Mouse (Mus musculus): ENCODE results near the gene Farp1. TPM values are rescaled to one million over a fixed set of nuclear protein-coding genes. Genes with fewer than 3 reads are reported as not detected.

Farp1 gene
- polyA plus RNA-seq, 1 experiment from 2014 or later: 3.7 TPM

DNA sequence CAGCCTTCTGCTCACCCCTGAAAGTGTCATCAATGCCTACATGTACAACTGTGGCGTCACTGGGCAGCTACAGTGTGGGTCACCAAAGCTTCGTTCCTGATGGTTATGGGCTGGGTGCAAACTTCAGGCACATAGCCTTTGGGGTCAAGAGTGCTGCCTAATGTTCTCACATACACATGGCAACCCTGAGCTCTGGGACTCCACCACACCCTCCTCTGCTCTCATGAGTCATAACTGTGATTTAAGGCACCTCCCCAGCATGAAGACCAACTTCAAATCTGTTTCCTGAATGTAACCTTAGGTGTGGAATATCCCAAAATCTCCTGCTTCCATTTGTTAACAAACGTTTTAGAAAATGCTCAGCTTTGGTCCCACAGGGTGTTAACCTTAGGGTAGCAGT lies 257.4 kb downstream of the Farp1 start:
- no peaks in the 10 kb centered on the region for H3K9me3 ChIP-seq (replicated peaks; ENCODE audit: control insufficient read depth, low read length)
- H3K4me3 ChIP-seq (ENCODE audit: low read depth, low read length): no peak overlapping the region
- no peak overlapping the region for H3K9ac ChIP-seq (ENCODE audit: low read depth, low read length)
- no peak overlapping the region for H3K27ac ChIP-seq (ENCODE audit: low read length)
- no peaks in the 10 kb centered on the region for H3K4me1 ChIP-seq (ENCODE audit: control insufficient read depth, low read depth, low read length)
- peaks cover 63% of the 10 kb centered on the region for H3K36me3 ChIP-seq (ENCODE audit: control insufficient read depth, insufficient read depth)
- H3K4me2 ChIP-seq (ENCODE audit: low read depth, low read length): no peak overlapping the region
- WGBS (ENCODE audit: insufficient replicate concordance): 76% methylated on average over 3 of the region's 3 CpGs
- no peak for ATAC-seq (ENCODE audit: low read depth)
- H3K27me3 ChIP-seq (ENCODE audit: control insufficient read depth, insufficient read depth, low read depth, low read length): no peaks in the 10 kb centered on the region

DNA sequence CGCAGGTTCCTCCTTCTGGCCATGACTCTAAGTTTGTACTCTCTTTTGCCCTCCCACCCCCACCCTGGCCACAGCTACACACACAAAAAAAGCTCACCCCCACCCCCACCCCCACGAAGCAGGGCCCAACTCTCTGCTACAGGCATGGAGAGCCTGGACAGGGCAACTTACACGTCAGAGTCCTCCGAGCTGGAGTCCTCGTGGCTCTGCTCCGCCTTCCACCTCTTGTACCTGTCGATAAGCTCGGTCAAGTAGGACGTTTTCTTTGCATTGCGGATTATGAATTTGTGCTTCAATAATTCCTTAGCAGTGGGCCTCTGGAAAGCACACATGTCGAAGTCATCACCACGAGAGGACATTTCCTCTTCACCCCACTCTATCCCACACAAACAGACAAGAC lies 259.5 kb downstream of the Farp1 start:
- Histone ChIP-seq H3K4me3 (ENCODE audit: low read depth, low read length) (no peak overlapping the region), H3K9ac (ENCODE audit: low read depth, low read length) (no peak overlapping the region), H3K4me1 (ENCODE audit: control insufficient read depth, low read depth, low read length) (peaks cover 3% of the 10 kb centered on the region), H3K27me3 (ENCODE audit: control insufficient read depth, insufficient read depth, low read depth, low read length) (no peaks in the 10 kb centered on the region), H3K27ac (ENCODE audit: low read length) (no peak overlapping the region), H3K9me3 (replicated peaks; ENCODE audit: control insufficient read depth, low read length) (no peaks in the 10 kb centered on the region), H3K4me2 (ENCODE audit: low read depth, low read length) (no peak overlapping the region), H3K36me3 (ENCODE audit: control insufficient read depth, insufficient read depth) (peaks cover 53% of the 10 kb centered on the region)
- 82% methylated on average over 12 of the region's 12 CpGs for WGBS (ENCODE audit: insufficient replicate concordance)
- ATAC-seq (ENCODE audit: low read depth): no peak

DNA sequence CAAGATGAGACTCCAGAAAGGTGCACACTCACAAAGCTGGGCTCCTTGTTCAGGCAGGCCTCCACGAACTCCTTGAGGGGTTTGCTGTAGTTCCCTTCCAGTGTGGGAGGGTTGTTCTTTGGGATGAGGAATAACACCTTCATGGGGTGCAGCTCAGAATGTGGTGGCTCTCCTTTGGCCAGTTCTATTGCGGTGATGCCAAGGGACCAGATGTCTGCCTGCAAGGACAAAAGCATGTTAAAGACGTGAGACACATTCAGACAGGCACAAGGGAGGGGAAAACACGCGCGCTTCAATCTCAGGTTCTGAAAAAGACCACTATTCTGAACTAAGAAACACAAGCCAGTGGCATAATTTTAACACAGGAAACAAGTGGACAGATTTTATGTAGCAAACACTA lies 262.1 kb downstream of the Farp1 start:
- Histone ChIP-seq H3K36me3 (ENCODE audit: control insufficient read depth, insufficient read depth) (peaks cover 40% of the 10 kb centered on the region), H3K9me3 (replicated peaks; ENCODE audit: control insufficient read depth, low read length) (no peaks in the 10 kb centered on the region), H3K4me2 (ENCODE audit: low read depth, low read length) (no peak overlapping the region), H3K4me1 (ENCODE audit: control insufficient read depth, low read depth, low read length) (peaks cover 3% of the 10 kb centered on the region), H3K27me3 (ENCODE audit: control insufficient read depth, insufficient read depth, low read depth, low read length) (no peaks in the 10 kb centered on the region), H3K27ac (ENCODE audit: low read length) (no peak overlapping the region), H3K4me3 (ENCODE audit: low read depth, low read length) (no peak overlapping the region), H3K9ac (ENCODE audit: low read depth, low read length) (no peak overlapping the region)
- WGBS (ENCODE audit: insufficient replicate concordance): 91% methylated on average over 6 of the region's 6 CpGs
- ATAC-seq (ENCODE audit: low read depth): no peak

DNA sequence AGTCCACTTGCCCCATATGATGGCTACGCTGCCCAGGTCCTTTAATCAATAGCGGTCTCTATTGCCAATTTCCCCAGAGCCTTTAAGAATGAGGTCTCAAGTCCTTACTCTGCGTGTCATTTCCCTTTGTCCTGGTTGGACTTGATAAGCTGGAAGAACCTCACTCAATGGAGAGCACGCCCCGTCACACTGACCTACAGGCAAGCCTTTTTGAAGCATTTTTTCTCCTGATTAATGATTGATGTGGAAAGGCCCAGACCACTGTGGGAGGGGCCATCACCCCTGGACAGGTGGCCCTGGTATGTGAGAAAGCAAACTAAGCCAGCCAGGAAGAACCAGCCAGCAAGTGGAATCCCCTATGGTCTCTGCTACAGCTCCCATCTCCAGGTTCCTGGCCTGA lies 263.5 kb downstream of the Farp1 start:
- H3K27ac ChIP-seq (ENCODE audit: low read length): peak overlapping the region; percentile 15; the same call in 1 of the 2 replicates
- ATAC-seq (ENCODE audit: low read depth): peak; percentile 83
- no peak overlapping the region for H3K9ac ChIP-seq (ENCODE audit: low read depth, low read length)
- H3K36me3 ChIP-seq (ENCODE audit: control insufficient read depth, insufficient read depth): peaks cover 32% of the 10 kb centered on the region
- peaks cover 3% of the 10 kb centered on the region for H3K4me1 ChIP-seq (ENCODE audit: control insufficient read depth, low read depth, low read length)
- no peaks in the 10 kb centered on the region for H3K9me3 ChIP-seq (replicated peaks; ENCODE audit: control insufficient read depth, low read length)
- WGBS (ENCODE audit: insufficient replicate concordance): 65% methylated on average over 5 of the region's 5 CpGs
- H3K4me2 ChIP-seq (ENCODE audit: low read depth, low read length): no peak overlapping the region
- no peak overlapping the region for H3K4me3 ChIP-seq (ENCODE audit: low read depth, low read length)
- no peaks in the 10 kb centered on the region for H3K27me3 ChIP-seq (ENCODE audit: control insufficient read depth, insufficient read depth, low read depth, low read length)

DNA sequence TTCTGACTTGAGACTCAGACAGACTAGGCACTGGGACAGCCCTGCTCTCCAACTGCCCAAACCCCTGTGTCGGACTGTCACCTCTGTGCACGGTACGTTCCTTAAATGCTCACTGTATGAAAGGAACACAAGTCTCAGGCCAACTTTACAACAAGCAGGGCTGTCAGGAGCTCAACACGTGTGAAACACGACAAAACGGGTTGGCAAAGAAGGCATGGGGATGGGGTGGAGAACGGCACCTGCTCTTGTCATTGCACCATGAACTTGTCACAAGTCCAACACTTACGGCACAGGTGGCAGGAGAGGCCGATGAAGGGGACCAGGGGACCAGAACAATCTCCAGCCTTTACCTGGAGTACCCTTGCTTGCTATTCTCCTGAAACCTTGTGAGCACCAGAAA lies 264.1 kb downstream of the Farp1 start:
- H3K27ac ChIP-seq (ENCODE audit: low read length): peak overlapping the region; percentile 21; the same call in 1 of the 2 replicates
- H3K4me1 ChIP-seq (ENCODE audit: control insufficient read depth, low read depth, low read length): peaks cover 3% of the 10 kb centered on the region
- H3K9me3 ChIP-seq (replicated peaks; ENCODE audit: control insufficient read depth, low read length): no peaks in the 10 kb centered on the region
- H3K4me3 ChIP-seq (ENCODE audit: low read depth, low read length): no peak overlapping the region
- no peak overlapping the region for H3K4me2 ChIP-seq (ENCODE audit: low read depth, low read length)
- WGBS (ENCODE audit: insufficient replicate concordance): 82% methylated on average over 9 of the region's 9 CpGs
- H3K9ac ChIP-seq (ENCODE audit: low read depth, low read length): no peak overlapping the region
- peaks cover 26% of the 10 kb centered on the region for H3K36me3 ChIP-seq (ENCODE audit: control insufficient read depth, insufficient read depth)
- H3K27me3 ChIP-seq (ENCODE audit: control insufficient read depth, insufficient read depth, low read depth, low read length): no peaks in the 10 kb centered on the region
- no peak for ATAC-seq (ENCODE audit: low read depth)

DNA sequence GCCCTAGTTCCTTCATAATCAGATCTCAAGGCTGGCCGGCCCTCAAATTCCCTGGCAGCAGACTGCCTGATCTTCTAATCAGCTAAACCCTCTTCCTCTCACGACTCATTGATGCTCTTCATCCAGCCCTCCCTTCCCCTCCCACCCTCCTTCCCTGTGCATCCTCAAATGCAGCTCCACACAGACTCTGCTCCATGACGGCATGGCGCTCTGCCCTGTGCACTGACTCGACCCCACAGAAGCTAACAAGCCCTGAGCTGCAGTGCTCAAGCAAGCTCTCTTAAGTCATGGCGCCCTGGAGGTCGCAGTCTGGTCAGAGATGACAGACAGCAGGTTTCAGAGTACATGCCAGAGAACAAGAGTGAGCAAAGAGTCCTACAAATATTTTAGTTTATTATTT lies 269.5 kb downstream of the Farp1 start:
- Histone ChIP-seq H3K4me2 (ENCODE audit: low read depth, low read length) (no peak overlapping the region), H3K36me3 (ENCODE audit: control insufficient read depth, insufficient read depth) (peaks cover 9% of the 10 kb centered on the region), H3K9me3 (replicated peaks; ENCODE audit: control insufficient read depth, low read length) (no peaks in the 10 kb centered on the region), H3K4me1 (ENCODE audit: control insufficient read depth, low read depth, low read length) (peaks cover 4% of the 10 kb centered on the region), H3K27me3 (ENCODE audit: control insufficient read depth, insufficient read depth, low read depth, low read length) (no peaks in the 10 kb centered on the region), H3K4me3 (ENCODE audit: low read depth, low read length) (no peak overlapping the region), H3K9ac (ENCODE audit: low read depth, low read length) (no peak overlapping the region), H3K27ac (ENCODE audit: low read length) (no peak overlapping the region)
- peak; percentile 30; the same call in 1 of the 2 replicates for ATAC-seq (ENCODE audit: low read depth)
- 66% methylated on average over 7 of the region's 7 CpGs for WGBS (ENCODE audit: insufficient replicate concordance)

DNA sequence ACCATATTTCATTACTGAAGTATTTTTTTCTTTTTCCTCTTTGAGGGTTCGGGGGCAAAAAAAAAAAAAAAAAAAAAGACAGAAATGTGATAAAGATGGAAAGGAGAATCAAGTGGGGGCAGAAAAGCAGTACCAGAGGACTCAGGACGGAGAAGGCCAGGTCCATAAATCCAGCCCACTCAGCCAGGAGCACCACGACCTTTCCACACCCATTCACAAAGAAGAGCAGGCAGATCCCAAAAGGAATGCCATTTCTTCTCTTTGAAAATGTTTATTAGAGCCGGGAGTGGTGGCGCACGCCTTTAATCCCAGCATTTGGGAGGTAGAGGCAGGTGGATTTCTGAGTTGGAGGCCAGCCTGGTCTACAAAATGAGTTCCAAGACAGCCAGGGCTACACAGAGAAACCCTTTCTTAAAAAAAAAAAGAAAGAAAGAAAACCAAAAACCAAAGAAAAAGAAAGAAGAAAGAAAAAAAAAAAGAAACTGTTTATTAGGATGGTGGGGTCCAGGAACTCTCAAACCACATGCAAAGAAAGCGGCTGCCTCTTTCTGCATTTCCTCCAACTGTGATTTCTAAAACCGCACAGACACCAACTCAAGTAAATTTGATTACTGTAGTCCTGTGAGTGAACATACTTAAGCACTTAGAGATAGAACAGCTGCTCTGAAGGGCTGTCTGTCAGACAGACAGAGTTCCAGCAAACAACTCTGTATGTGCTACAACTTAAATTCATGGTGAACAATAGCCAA lies 270.5 kb downstream of the Farp1 start:
- 75% methylated on average over 8 of the region's 8 CpGs for WGBS (ENCODE audit: insufficient replicate concordance)
- H3K9me3 ChIP-seq (replicated peaks; ENCODE audit: control insufficient read depth, low read length): no peaks in the 10 kb centered on the region
- peaks cover 9% of the 10 kb centered on the region for H3K36me3 ChIP-seq (ENCODE audit: control insufficient read depth, insufficient read depth)
- H3K9ac ChIP-seq (ENCODE audit: low read depth, low read length): no peak overlapping the region
- H3K4me2 ChIP-seq (ENCODE audit: low read depth, low read length): no peak overlapping the region
- H3K4me1 ChIP-seq (ENCODE audit: control insufficient read depth, low read depth, low read length): peaks cover 13% of the 10 kb centered on the region
- no peak overlapping the region for H3K4me3 ChIP-seq (ENCODE audit: low read depth, low read length)
- no peaks in the 10 kb centered on the region for H3K27me3 ChIP-seq (ENCODE audit: control insufficient read depth, insufficient read depth, low read depth, low read length)
- no peak overlapping the region for H3K27ac ChIP-seq (ENCODE audit: low read length)
- ATAC-seq (ENCODE audit: low read depth): no peak

DNA sequence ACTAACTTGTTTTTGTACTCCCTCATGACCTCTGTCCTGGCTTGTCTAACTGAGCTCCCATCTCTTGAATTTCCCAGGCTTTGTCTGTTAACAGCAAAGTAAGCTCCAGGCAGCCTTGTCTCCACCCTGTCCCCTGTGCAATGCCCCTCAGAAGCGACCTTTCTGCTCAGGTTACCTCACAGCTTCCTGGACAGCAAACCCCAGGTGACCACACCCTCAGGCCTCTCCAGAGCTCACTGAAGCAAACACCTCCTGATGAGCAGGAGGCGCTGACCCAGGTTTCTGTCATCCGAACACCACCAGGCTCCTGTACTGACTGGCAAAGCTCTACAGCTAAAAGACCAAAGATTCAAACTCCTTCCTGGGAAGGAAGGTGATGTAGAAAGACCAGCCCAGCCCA lies 274.9 kb downstream of the Farp1 start:
- Histone ChIP-seq H3K9ac (ENCODE audit: low read depth, low read length) (no peak overlapping the region), H3K9me3 (replicated peaks; ENCODE audit: control insufficient read depth, low read length) (no peaks in the 10 kb centered on the region), H3K27me3 (ENCODE audit: control insufficient read depth, insufficient read depth, low read depth, low read length) (no peaks in the 10 kb centered on the region), H3K4me1 (ENCODE audit: control insufficient read depth, low read depth, low read length) (peaks cover 27% of the 10 kb centered on the region), H3K4me3 (ENCODE audit: low read depth, low read length) (no peak overlapping the region), H3K4me2 (ENCODE audit: low read depth, low read length) (no peak overlapping the region), H3K27ac (ENCODE audit: low read length) (no peak overlapping the region), H3K36me3 (ENCODE audit: control insufficient read depth, insufficient read depth) (peaks cover 2% of the 10 kb centered on the region; the same call in 1 of the 2 replicates)
- 69% methylated on average over 3 of the region's 3 CpGs for WGBS (ENCODE audit: insufficient replicate concordance)
- peak; percentile 28; the same call in 1 of the 2 replicates for ATAC-seq (ENCODE audit: low read depth)

DNA sequence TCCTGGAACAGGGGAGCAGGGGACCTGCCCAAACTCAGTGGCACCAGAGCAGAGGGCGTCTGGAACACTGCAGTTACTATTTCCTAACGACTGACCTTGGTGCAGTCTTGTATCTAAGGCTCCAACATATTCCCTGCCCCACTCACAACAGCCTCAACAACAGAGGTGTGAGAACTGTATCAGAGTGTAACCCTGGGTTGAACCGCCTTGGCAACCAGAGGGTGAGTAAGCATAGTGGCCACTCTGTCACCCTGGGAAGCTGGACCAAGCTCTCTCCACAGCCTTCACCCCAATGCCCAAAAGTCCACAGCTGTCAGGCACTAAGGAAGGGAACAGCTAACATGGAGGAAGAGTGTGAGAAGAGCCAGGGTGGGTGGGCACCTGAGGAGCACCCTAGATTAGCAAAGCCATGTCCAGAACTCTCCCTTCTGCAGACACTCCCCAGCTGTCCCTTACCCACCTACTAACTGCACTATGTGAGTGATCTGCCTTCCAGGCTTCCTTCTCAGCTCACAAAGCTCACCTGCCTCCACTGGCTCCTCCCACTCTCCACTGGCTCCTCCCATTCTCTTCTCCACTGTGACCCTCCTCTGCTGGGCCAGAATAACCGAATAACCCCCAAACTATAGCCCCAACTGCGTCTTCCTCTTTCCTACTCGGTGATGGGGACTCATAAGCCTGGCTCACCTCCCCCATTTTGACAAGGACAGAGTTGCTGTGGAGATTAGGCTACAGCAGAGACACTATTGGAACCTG lies 275.5 kb downstream of the Farp1 start:
- 48% methylated on average over 6 of the region's 6 CpGs for WGBS (ENCODE audit: insufficient replicate concordance)
- Histone ChIP-seq H3K4me1 (ENCODE audit: control insufficient read depth, low read depth, low read length) (peaks cover 30% of the 10 kb centered on the region), H3K36me3 (ENCODE audit: control insufficient read depth, insufficient read depth) (peaks cover 2% of the 10 kb centered on the region; the same call in 1 of the 2 replicates), H3K9me3 (replicated peaks; ENCODE audit: control insufficient read depth, low read length) (no peaks in the 10 kb centered on the region), H3K4me2 (ENCODE audit: low read depth, low read length) (no peak overlapping the region), H3K9ac (ENCODE audit: low read depth, low read length) (no peak overlapping the region), H3K27me3 (ENCODE audit: control insufficient read depth, insufficient read depth, low read depth, low read length) (no peaks in the 10 kb centered on the region), H3K27ac (ENCODE audit: low read length) (no peak overlapping the region), H3K4me3 (ENCODE audit: low read depth, low read length) (no peak overlapping the region)
- no peak for ATAC-seq (ENCODE audit: low read depth)
